Mouse (Mus musculus) heart, embryonic 10.5 days (tissue): ENCODE measurements at regions not wholly inside any gene's neighbourhood (a gene's known extent, or its start where the extent isn't known, plus 50 kb on each side); places are given as distances from the start of the nearest gene placed in this dataset.

Experiments
- DNase-seq: peaks from one replicate; pipeline ENCODE4 v3.0.0-alpha.2; 2017; ENCODE audit warnings: low spot score
- H3K27ac ChIP-seq: fragments of 300-500 bp; sonication (generic); 2 replicates; pipeline ENCODE4 v1.5.1; 2016; ENCODE audit warnings: mild to moderate bottlenecking
- H3K27me3 ChIP-seq: fragments of 300-500 bp; sonication (generic); 2 replicates; pipeline ENCODE4 v1.6.1; 2016; ENCODE audit warnings: mild to moderate bottlenecking; ENCODE audit not compliant: poor library complexity, insufficient read depth, severe bottlenecking
- H3K36me3 ChIP-seq: fragments of 300-500 bp; sonication (generic); 2 replicates; pipeline ENCODE4 v1.6.1; 2016; ENCODE audit warnings: mild to moderate bottlenecking, moderate library complexity
- H3K4me1 ChIP-seq: fragments of 300-500 bp; sonication (generic); 2 replicates; pipeline ENCODE4 v1.6.1; 2016; ENCODE audit warnings: mild to moderate bottlenecking
- H3K4me3 ChIP-seq: fragments of 300-500 bp; sonication (generic); 2 replicates; pipeline ENCODE4 v1.5.1; 2016; ENCODE audit warnings: mild to moderate bottlenecking, moderate library complexity
- H3K9me3 ChIP-seq: fragments of 300-500 bp; sonication (generic); 2 replicates; pipeline ENCODE4 v1.6.1; 2016; ENCODE audit warnings: mild to moderate bottlenecking, moderate library complexity
- WGBS: fragments of 180-500 bp; shearing (Covaris S2); methylation state at CpG from one replicate; pipeline ENCODE4 v1.1.7; 2016; 5-methylcytosine and 5-hydroxymethylcytosine counted together

- H3K27me3 ChIP-seq, result no peaks in the 10 kb centered on the region
- WGBS, result 82% methylated on average over 2 of the region's 2 CpGs
- H3K4me3 ChIP-seq, result no peak overlapping the region
- no peak overlapping the region for H3K27ac ChIP-seq
- DNase-seq, result no peak
- no peaks in the 10 kb centered on the region for H3K4me1 ChIP-seq
- H3K9me3 ChIP-seq, result no peaks in the 10 kb centered on the region
- H3K36me3 ChIP-seq, result no peaks in the 10 kb centered on the region
These were observed 74.3 kb upstream of the Klf9 start for GRCm38 (mm10) chr19:23066726-23067125.

DNA sequence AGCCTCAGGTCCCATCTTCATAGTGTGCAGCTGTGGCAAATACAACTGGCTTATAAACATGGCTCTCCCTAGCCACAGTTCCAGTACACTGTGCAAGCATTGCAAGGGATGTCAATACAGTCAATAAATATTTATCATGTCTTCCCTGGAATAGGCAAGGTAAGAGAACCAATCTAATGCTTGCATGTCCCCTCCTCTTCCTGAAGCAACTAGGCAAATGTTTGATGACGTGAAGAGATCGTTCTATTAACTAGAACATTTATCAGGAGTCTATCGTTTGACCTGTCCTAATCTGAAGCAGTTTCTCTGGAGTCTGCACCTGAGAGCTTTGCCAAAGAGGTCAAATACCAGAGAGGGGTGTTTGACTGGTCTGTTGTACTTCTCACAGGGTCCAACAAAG is 72.4 kb upstream of the Klf9 start:
- Histone ChIP-seq H3K9me3 (no peaks in the 10 kb centered on the region), H3K36me3 (no peaks in the 10 kb centered on the region), H3K27me3 (no peaks in the 10 kb centered on the region), H3K4me3 (no peak overlapping the region), H3K4me1 (no peaks in the 10 kb centered on the region), H3K27ac (no peak overlapping the region)
- DNase-seq, result peak; percentile 24
- 79% methylated on average over 3 of the region's 3 CpGs for WGBS

- Histone ChIP-seq H3K27ac (no peak overlapping the region), H3K9me3 (no peaks in the 10 kb centered on the region), H3K4me1 (no peaks in the 10 kb centered on the region), H3K27me3 (no peaks in the 10 kb centered on the region), H3K36me3 (no peaks in the 10 kb centered on the region), H3K4me3 (no peak overlapping the region)
- peak; percentile 51 for DNase-seq
- 79% methylated on average over 1 of the region's 1 CpGs for WGBS
These were observed 71.4 kb upstream of the Klf9 start for GRCm38 (mm10) chr19:23069656-23070055.

DNA sequence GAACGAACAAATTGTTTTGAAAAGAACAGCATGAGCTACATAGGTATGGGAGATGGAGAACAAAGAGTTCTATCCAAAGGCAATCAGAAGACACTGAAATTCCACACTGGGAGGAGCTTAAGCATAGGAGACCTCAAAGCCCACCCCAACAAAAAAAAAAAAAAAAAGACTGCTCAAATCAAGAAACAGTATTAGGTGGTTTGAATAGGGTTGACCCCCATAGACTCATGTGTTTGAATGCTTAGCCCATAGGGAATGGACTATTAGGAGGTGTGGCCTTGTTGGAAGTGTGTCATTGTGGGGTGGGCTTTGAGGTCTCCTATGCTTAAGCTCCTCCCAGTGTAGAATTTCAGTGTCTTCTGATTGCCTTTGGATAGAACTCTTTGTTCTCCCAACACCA is 70.0 kb upstream of the Klf9 start:
- DNase-seq, result no peak
- H3K4me1 ChIP-seq, result no peaks in the 10 kb centered on the region
- no peaks in the 10 kb centered on the region for H3K9me3 ChIP-seq
- H3K27ac ChIP-seq, result no peak overlapping the region
- no peaks in the 10 kb centered on the region for H3K36me3 ChIP-seq
- no peak overlapping the region for H3K4me3 ChIP-seq
- WGBS, result 64% methylated on average over 1 of the region's 1 CpGs
- H3K27me3 ChIP-seq, result no peaks in the 10 kb centered on the region

DNA sequence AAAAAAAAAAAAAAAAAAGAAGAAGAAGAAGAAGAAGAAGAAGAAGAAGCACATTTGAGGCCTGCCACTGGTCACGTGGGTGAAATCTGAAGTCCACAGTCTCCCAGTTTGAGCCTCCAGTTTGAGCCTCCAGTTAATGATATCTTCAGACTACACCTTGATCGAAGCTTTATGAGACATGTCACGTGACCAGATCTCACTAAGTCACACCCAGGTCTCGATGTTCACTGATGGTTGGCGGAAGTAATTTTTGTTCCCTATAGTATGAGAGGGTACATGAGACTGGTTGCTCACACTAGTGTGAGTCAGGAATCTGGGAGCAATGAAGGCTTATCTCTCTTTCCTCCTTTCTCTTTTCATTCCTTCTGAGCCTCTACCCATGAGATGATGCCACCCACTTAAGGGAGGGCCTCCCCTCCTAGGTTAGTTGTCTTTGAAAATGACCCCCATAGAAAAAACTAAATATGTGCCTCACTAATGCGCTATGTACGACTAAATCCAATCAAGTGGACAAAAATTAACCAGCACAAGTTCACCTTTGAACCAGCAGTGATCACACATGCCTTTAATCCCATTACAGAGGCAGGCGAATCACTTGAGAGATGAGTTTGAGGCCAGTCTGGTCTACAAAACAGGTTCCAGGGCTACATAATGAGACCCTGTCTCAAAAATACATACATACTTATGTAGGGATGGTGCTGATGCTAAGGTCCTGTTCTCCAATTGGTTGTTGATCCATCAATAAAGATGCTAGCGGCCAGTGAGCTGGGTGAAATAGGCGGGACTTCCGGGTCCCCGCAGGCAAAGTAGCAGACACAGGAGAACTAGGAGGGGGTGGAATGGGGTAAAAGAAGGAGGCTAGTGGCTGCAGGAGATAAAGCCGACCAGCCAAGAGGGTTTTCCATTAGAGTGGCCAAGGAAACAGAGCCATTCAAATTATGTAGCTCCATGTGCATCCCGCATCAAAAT is 66.1 kb upstream of the Klf9 start:
- Histone ChIP-seq H3K27me3 (no peaks in the 10 kb centered on the region), H3K4me3 (no peak overlapping the region), H3K4me1 (no peaks in the 10 kb centered on the region), H3K9me3 (no peaks in the 10 kb centered on the region), H3K27ac (no peak overlapping the region), H3K36me3 (no peaks in the 10 kb centered on the region)
- whole genome bisulfite sequencing, result 79% methylated on average over 14 of the region's 14 CpGs
- DNase-seq, result no peak

- Histone ChIP-seq H3K4me3 (no peak overlapping the region), H3K27me3 (no peaks in the 10 kb centered on the region), H3K4me1 (no peaks in the 10 kb centered on the region), H3K36me3 (no peaks in the 10 kb centered on the region), H3K9me3 (no peaks in the 10 kb centered on the region), H3K27ac (no peak overlapping the region)
- WGBS, result 52% methylated on average over 5 of the region's 5 CpGs
- no peak for DNase-seq
These were observed 65.2 kb upstream of the Klf9 start for GRCm38 (mm10) chr19:23075790-23076189.

DNA sequence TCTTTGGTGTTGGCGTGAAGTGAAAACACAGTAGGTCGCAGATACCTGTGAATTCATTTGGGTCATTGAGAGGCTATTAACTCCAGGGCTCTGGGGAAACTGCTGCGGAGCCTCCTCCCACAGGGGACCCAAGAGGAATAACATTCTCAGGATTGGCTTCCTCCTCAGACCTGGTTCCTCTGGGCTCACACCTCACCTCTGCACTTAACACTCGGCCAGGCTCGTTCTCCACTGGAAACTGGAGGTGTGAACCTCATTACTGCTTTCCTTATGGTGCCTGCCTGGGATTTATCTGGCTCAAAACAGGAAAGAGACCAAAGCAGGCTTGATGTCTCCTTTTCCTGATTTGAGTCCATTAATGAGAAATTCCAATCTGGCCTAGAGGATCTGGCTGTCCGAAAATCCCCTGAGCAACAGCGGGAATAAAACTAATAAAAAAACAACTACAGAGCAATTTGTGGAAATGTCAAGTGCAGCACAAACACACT is 55.8 kb upstream of the Klf9 start:
- Histone ChIP-seq H3K27ac (no peak overlapping the region), H3K27me3 (no peaks in the 10 kb centered on the region), H3K9me3 (no peaks in the 10 kb centered on the region), H3K4me3 (no peak overlapping the region), H3K36me3 (no peaks in the 10 kb centered on the region), H3K4me1 (no peaks in the 10 kb centered on the region)
- no peak for DNase-seq
- WGBS, result 44% methylated on average over 7 of the region's 7 CpGs

- Histone ChIP-seq H3K27me3 (no peaks in the 10 kb centered on the region), H3K9me3 (no peaks in the 10 kb centered on the region)
- 85% methylated on average over 3 of the region's 3 CpGs for WGBS
These were observed 53.5 kb upstream of the Klf9 start for GRCm38 (mm10) chr19:23087575-23087974.

DNA sequence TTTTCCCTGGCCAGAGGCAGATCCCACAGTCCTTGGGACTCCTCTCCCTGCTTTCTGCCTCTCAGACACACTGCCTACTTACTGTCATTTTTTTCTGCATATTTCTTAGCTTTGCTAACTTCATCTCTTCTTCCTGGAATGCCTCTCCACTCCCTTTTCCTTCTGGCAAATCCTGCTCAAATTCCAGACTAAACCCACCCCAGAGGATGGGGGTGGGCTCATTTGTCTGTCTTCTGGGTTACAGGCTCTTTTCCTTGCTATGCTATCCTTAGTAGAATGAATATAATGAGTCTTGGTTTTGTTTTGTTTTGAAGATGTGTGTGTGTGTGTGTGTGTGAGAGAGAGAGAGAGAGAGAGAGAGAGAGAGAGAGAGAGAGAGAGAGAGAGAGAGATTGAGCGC is 51.9 kb upstream of the Klf9 start:
- Histone ChIP-seq H3K27ac (no peak overlapping the region), H3K36me3 (no peaks in the 10 kb centered on the region), H3K9me3 (no peaks in the 10 kb centered on the region), H3K27me3 (no peaks in the 10 kb centered on the region), H3K4me1 (no peaks in the 10 kb centered on the region), H3K4me3 (no peak overlapping the region)
- DNase-seq, result no peak
- WGBS, result 92% methylated on average over 1 of the region's 1 CpGs

More at GRCm38 (mm10) chr19:23087575-23087974, 53.5 kb upstream of the Klf9 start:
- Histone ChIP-seq H3K4me3 (no peak overlapping the region), H3K4me1 (no peaks in the 10 kb centered on the region), H3K27ac (no peak overlapping the region), H3K36me3 (no peaks in the 10 kb centered on the region)
- DNase-seq, result no peak

DNA sequence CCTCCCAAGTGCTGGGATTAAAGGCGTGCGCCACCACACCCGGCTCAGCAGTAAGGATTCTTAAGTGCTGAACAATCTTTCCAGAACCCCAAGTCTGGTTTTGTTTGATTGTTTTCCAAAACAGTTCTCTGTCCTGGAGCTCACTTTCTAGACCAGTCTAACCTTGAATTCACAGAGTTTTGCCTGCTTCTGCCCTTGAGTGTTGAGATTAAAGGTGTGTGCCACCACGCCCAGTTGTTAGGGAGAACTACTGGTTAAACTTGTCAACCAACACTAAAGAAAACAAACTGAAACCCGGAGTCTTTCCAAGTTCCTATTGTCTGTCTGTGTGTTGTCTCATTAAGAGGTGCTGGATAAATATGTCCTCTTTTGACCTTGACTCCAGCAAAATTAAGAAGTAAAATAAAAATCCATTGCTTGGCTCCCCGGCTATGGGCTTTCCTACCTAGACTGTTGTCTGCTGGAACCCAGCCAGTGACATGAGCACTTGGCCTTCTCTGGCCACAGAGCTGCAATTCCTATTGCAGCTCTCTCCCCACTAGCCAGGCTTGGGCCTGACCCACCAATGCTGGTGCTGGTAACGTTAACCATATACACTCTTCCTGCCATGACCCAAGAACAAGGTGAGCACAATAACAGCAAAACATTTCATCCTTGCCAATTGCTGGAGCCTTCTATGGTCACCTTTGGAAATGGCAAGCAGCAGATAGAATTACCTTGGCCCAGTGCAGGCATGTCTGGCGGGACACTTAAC is 51.1 kb upstream of the Klf9 start:
- H3K4me1 ChIP-seq, result no peaks in the 10 kb centered on the region
- no peaks in the 10 kb centered on the region for H3K27me3 ChIP-seq
- DNase-seq, result no peak
- no peaks in the 10 kb centered on the region for H3K36me3 ChIP-seq
- WGBS, result 84% methylated on average over 8 of the region's 8 CpGs
- no peak overlapping the region for H3K27ac ChIP-seq
- no peak overlapping the region for H3K4me3 ChIP-seq
- H3K9me3 ChIP-seq, result no peaks in the 10 kb centered on the region
